Mouse (Mus musculus) adrenal gland, postnatal 25 days (tissue): Measurements from ENCODE around the gene Sf3b2. TPM values are rescaled to one million over a fixed set of nuclear protein-coding genes. Genes with fewer than 3 reads are reported as not detected.

ENCODE experiments used
- DNase-seq: peaks from one replicate; pipeline ENCODE4 v3.0.0; 2021; ENCODE audit warnings: mixed read lengths
- long read RNA-seq: library from polyadenylated mRNA; stranded (forward); transcript quantifications from one replicate; pipeline ENCODE4 v2.0.0, GENCODE M21; 2021
- total RNA-seq: library from RNA; stranded (reverse); gene quantifications from 2 replicates; pipeline ENCODE4 v1.2.3, GENCODE M21; 2021

Sf3b2 gene
- 175 and 194 TPM in 2 replicates for total RNA-seq
- long read RNA-seq, transcript Sf3b2-201 (21 exons, 3,222 nt), result major isoform, 83 of 141 reads
- long read RNA-seq, partial matches to known transcripts, result 45 of 141 reads
- long read RNA-seq, other reads (novel, unspliced or antisense), result 10 of 141 reads

DNA sequence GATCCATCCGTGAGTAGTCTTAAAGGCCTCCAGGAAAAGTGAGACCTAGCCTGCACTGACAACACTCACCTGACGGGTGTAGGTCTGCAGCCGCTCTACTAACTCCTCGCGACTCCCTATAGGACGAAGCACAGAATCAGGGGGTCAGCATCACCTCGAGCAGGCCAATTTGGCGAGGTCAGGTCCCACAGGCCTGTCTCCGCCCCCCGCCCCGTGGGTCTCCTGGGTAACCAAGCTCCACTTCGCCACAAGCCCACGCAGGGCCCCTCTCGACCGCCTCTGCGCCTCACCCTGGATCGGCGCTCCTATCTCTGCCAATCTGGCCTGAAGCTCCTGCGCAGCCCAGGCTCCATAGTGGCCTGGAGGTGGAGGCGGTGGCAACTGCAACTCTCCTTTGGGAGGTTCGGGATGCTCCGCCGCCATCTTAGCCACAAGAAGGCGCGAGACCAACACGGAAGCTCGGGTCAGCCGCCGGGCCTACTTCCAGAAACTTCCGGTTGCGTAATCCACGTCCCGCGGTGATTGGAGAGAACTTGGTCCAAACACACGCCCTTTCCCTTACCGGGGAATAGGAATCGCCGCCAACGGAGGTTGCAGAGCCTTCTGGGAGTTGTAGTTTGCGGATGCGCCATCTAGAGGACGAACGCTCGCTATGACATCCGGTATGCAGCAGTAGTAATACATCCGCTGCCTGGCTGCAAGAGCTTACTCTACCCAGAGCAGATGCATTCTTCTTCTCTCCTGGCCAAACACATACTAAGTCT, at the start of gene Sf3b2:
Gene Sf3b2, minus strand, starts transcription at position 484 of the 764 bp plus-strand sequence.
- DNase-seq, result peak; percentile 97

DNA sequence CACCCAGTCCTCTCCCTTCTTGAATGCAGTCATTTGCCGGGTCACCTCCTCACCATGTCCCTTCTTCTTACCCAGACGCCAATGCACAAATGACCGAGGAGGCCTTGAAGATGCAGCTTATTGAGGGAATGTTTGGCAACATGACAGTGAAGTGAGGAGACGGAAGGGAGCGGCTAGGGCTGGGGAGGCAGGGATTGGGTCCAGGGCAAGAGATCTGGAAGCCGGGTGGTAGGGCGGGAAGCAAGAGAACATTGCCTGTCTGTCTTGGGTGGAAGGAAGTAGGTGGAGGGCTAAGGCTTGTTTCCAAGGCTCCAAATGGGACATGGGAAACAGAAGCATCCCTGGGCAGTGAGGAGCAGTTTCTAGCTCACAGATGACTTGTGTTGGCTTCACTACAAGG, 46.1 kb upstream of the Sf3b2 start:
- no peak for DNase-seq

DNA sequence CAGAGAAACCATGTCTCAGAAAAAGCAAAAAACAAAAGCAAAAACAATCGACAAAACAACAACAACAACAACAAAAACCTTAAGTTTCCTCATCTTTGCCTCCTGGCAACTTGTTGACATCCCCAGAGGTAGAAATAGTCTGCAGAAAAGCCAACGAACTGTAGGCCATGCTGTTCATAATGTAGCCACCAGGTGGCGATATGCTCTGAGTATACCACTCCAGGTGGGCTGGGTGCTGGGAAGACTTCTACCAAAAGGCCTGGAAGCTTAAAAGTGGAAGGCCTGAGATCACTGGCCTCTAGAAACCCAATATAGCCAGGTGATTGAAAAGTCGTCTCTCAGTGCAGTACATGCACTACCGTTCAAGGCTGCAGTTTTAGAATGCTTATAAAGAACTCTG, 42.7 kb upstream of the Sf3b2 start:
- DNase-seq, result peak; percentile 75

DNA sequence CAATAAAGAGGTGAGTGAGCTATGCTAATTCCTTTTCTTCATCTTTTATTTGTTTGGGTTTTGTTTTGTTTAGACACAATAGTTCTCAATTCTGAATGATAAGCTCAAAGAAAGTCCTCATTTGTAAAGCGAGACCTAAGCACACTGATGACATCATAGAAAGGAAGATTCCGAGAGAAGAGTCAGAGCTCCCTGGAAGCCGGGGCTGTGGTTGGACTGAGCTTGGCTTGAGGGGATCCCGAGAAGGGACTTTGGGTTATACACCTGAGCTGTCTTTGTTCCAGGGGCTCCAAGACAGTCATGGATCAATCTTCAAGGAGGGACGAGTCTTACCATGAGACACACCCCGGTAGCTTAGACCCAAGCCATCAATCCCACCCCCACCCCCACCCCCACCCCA, 40.2 kb upstream of the Sf3b2 start, which contains the start of gene Catsper1:
Gene Catsper1, plus strand, starts transcription at position 301 of the 400 bp plus-strand sequence.
- DNase-seq, result no peak

DNA sequence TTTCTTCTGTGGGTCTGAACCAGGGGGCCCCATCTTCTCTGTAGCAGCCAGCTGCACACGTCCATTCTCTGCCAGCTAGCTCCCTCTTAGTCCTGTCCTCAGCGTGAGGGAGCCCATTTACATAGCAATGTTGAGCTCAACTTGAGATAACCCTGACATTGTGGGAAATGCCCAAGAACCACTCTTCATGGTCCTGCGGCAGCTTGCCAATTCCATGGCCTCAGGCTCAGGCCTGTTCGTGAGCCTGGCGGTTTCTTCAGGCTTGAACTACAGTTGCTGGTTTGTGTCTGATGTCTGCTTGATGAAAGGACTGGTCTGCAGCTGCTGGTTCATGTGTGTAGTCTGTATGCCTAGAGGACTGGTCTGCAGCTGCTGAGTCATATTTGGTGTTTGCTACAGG, 39.5 kb upstream of the Sf3b2 start:
- DNase-seq, result no peak

DNA sequence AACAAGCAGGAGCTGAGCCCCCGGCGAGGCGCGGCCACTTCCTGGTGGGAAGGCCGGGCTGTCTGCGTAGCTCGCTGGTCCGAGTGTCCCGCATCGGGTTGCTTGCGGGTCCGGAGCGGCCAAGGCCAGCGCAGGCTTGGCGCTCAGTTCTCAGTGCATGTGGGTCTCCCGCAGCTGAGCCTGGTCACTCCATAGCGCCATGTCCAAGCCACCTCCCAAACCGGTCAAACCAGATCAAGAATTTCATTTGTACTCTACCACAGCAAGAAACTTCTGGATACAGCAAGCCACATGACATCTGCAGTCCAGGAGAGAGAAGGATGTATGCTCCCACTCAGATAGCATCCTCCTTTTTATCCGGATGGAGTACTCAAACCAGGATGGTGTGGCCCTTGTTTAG, 32.7 kb upstream of the Sf3b2 start:
- no peak for DNase-seq

DNA sequence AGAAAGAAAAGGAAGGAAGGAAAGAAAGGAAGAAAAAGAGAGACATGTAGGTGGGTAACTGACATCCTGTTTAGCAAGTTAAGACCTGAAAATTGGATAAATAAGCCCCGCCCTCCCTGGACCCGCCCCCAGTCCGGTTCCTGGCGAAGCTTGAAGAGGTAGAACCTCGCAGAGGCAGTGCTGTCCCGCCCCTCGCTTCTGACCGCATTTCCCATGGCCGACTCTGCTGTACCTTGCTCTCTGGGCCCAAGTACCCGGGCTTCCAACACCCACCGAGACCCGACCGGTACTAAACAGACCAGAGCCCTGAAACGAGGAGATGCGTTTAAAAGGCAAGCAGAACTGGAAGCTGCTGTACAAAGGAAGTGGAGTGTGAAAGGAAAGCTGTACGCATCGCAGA, 28.5 kb upstream of the Sf3b2 start:
- no peak for DNase-seq

DNA sequence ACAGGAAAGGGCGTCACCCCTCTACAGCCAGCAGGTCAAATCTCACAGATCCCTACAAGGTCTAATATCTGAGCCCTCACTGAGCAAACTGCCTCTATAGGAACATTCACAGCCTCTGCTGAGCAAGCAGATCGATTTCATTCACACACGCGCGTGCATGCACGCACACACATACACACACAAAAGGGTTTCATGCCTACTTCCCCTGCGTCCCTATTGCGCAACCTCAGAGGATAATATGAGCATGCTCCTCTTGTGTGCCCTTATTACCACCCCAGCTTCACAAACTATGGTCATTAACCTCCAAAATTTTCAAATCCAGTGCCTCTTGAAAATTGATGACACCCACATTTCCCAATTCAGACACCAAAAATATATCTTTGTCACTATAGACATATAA, 17.9 kb upstream of the Sf3b2 start:
- DNase-seq, result no peak

DNA sequence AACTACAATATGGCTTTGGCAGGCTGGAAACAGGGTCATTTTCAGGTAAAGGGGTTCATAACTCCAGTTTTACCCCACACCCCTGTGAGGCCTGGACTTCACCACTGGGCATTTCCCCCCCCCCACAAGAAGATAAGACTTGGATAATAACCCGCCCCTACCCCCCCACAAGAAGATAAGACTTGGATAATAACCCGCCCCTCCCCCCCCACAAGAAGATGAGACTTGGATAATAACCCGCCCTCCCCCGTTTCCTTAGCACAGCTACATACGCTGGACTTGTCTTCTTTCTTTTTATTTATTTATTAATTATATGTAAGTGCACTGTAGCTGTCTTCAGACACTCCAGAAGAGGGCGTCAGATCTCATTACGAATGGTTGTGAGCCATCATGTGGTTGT, 13.8 kb upstream of the Sf3b2 start:
- DNase-seq, result no peak

DNA sequence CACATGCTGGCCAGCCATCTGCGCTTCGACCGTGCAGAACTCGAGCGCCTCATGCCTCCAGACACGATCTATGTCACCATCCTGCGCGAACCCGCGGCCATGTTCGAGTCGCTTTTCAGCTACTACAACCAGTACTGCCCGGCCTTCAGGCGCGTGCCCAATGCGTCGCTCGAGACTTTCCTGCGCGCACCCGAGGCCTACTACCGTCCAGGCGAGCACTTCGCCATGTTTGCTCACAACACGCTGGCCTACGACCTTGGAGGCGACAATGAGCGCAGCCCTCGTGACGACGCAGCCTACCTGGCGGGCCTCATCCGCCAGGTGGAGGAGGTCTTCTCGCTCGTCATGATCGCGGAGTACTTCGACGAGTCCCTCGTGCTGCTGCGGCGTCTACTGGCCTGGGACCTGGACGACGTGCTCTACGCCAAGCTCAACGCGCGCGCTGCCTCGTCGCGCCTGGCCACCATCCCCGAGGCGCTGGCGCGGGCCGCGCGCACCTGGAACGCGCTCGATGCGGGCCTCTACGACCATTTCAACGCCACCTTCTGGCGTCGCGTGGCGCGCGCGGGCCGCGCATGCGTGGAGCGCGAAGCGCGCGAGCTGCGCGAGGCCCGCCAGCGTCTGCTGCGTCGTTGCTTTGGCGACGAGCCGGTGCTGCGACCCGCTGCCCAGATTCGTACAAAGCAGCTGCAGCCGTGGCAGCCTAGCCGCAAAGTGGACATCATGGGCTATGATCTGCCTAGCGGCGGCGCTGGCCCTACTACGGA, 11.9 kb upstream of the Sf3b2 start:
- peak; percentile 18 for DNase-seq

DNA sequence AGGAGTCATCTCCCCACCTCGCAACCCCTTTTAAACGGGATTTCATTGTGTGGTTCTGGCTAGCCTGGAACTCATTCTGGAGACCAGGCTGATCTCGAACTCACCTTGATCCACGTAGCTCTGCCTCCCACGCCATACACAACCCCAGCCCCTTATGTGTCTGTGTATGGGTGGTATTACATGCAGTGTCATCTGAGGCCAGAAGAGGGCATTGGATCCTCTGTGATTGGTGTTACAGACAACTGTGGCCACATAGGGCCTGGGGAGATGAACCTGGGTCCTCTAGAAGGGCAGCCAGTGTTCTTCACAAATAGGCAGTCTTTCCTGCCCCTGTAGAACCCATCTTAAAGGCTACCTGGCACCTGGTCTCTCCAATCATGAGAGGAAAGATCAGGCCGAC, 11.0 kb upstream of the Sf3b2 start:
- no peak for DNase-seq

DNA sequence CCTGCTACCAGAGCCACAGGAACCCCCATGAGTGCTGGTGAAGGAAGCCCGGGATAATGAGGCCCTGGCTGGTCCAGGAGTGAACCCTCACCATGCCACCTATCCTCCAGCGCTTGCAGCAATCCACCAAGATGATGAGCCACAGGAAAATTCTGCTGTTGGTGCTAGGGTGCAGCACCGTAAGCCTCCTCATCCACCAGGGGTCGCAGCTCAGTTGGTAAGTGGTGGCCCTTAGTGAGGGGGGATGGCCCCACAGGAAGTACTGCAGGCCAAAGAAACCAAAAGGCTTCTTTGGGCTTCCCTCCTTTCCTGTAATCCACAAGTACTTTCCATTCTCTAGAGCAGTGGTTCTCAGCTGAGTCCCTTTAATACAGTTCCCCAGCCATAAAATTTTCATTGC, 7.2 kb upstream of the Sf3b2 start:
- peak; percentile 47 for DNase-seq

DNA sequence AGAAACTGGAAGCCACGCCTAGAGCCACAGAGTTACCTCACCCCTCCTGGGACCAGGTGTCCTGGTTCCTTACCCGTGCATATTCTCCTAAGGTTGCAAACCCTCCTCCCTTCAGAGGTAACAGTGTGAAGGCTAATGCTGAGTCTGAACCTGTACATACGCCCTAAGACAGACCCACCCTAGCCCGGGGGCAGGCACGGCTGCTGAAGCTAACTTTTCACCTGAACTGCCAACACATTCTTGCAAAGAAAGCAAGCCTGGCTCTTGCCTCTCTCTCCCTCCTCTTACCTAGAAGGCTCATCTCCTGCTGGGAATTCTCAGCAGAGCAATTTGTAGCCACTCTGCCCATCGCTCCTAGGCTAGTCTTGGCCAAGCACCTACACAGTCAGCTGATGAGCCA, 5.3 kb upstream of the Sf3b2 start:
- DNase-seq, result no peak

DNA sequence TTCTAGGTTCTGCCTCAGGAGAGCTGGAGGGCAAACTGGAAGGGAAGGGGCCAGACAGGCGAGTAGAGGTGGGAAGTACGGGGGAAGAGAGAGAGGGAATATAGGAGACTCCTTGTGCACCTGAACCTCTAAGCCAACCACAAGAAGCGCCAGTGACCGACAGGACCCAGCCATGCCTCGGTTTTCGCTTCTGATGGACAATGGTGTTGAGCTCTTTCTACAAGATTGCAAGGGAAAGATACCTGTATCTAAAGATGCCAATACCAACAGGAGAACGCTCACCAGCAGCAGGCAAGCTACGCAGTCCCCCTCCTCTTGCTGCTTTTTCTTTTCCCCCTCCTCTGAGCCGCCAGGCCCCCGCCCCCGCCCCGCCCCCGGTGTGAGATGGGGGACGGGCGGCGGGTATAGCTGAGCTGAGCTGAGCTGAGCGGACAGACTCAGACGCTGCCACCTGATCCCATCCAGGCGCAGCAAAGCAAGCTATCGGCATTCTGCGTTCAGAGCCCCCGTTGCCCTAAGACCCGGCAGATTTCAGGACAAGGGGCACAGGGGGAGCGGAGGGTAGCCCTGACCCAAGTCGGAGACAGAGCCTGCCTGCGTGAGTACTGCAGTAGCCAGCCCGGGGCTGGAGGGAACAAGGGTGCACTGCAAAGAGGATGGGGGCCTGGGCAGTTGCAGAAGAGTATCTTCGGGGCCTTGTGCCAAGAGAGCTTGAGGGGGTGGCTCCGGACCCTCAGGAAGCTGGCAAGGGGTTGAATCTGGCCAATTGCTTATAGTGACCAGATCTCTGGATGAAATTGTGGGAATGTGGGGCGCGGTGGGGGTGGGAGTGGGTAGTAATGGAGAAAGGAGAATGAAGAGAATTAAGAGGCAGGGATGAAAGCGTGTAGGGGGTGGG, 2.9 kb upstream of the Sf3b2 start, which contains the start of gene Gal3st3:
Gene Gal3st3, plus strand, starts transcription at position 429 of the 898 bp plus-strand sequence.
- DNase-seq, result no peak

DNA sequence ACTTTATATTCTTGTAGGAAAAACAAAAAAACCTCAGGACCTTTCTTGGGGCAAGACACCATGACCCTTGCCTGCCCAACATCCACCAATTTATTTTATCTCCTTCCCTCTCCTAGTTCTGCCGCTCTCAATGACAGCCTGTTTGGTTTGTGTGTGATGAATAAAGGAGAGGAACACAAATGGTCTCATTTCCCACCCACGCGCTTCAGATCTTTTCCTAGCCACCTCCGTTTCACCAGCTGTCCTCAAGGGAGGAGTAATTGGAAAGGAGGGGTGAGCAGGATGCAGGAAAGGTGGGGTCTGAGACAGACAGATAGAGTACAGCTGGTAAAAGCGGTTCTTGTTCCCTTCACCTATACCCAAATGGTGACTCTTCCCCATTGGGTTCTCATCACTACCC, 1.4 kb upstream of the Sf3b2 start:
- DNase-seq, result no peak

DNA sequence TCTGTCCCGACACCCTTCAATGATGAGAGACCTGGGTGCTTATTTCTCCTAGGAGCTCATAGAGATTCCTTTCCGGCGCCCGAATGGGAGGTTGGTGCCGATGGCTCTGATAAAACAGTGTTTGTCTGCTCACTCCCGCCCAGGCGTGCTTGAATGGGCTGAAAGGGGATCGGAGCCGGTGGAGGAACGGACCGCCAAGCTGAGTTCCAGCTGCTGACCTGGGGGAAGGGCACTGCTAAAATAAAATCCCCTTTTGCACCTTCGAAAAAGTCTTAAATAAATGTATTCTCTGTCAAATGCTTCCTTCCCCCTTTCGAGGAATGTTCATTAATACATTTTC, 451 bp upstream of the Sf3b2 start:
- DNase-seq, result no peak

DNA sequence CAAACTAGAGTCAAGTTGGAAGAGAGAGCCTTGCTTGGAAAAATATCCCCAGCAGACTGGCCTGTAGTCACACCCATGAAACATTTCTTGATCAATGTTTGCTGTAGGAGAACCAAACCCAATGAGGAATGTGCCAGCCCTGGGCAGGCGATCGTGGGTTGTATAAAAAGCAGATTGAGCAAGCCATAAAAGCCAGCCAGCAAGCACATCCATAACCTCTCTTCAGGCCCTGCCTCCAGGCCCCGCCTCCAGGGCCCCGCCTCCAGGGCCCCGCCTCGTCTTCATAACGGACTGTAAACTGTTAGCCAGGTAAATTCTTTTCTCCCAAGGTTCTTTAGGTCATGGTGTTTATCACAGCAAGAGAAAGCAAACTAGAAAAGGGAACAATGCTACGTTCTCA, 16.9 kb downstream of the Sf3b2 start:
- DNase-seq, result peak; percentile 41

DNA sequence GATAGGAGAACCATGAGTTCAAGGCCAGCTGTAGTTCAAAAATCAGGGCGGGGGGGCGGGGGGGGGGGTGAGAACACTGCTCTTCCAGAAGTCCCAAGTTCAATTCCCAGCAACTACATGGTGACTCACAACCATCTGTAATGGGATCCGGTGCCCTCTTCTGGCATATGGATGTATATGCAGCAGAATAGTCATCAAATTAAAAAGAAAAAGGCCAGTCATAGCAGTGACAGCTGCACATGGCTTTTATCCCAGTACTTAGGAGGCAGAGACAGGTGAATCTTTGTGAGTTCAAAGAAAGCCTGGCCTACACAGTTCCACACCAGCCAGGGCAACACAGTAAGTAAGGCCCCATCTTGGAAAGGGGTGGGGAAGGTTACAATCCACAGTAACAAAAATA, 18.1 kb downstream of the Sf3b2 start:
- no peak for DNase-seq

DNA sequence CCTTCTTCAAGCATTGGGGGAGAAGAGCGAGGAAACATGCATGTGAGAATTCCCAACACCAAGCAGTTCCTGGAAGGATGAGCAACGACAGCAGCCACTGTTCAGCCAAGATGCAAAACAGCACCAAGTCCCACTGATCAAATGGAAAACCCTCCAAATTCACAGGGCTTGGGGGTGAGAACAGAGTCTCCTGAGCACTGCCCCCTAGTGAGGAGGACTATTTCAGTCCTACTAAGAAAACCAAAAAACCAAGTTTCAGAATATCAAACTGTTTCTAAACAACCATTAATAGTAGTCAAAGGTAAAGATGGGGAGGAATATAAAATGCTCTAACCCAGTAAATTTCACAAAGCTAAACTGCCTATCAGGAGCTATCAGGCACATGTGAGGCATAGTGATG, 18.7 kb downstream of the Sf3b2 start:
- DNase-seq, result no peak

DNA sequence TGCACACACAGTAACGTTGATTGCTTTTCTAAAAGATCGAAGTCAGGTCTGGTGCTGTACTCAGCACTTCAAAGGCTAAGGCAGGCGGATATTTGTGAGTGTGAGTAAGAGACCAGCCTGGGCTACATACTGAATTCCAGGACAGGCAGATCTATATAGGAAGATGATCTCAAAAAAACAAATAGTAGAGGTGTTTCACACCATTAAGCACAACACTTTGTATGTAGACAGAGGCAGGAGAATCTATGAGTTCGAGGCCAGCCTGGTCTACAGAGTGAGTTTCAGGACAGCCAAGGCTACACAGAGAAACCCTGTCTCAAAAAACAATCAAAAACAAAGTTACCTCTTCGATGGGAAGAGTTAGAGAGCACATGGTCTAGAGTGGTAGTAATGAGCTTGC, 19.5 kb downstream of the Sf3b2 start:
- DNase-seq, result no peak

DNA sequence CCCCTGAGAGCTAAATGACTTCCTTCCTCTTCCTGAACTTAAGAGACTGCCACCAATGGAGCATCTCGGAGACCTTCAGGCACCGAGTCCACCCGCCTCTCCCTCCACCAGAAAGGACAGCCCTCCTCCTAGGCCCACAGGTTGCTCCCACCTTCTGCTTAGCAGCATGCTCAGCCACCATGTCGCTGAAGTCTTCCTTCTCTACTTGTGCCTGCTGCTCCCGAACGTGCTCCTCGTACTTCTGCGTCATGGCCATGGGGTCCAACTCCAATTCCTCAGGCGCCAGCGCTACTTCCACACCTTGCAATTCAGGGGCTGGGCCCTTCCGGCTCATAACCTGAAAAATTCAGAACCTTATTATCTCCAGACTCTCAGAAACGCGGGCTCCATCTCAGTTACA, 20.6 kb downstream of the Sf3b2 start:
- no peak for DNase-seq

DNA sequence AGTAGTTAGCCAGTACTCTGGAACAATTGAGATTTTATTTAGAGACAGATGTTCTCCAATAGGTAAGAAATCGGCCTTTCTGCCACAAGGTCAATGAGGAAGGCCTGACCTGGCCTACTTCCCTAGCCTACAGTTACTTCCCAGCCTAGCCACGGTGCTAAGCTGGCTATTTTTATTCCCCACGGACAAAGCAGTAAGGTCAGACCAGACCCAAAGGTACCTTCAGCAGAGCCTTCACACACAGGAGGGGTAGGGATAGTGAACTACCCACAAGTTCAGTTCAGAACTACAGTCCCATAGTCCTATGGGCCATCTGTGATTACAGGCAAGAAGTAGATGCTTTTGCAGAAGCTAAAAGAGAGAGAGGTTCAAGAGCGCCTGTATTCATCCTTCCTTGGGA, 21.3 kb downstream of the Sf3b2 start:
- DNase-seq, result no peak
